Mouse (Mus musculus) midbrain, embryonic 13.5 days (tissue): ENCODE results near the gene Tcf7. TPM values are rescaled to one million over a fixed set of nuclear protein-coding genes. Genes with fewer than 3 reads are reported as not detected.
A peak's percentile ranks its signal among the peaks of the same experiment; 100 is the strongest.

ENCODE experiments used
- ATAC-seq: fragments of 200-750 bp; cut with Nextera tagmentation; 2 replicates; pipeline ENCODE4 v1.8.0; 2017; ENCODE audit warnings: mild to moderate bottlenecking, moderate TSS enrichment, moderate library complexity
- H3K27ac ChIP-seq: fragments of 300-500 bp; sonication (generic); 2 replicates; pipeline ENCODE4 v1.5.1; 2015; ENCODE audit warnings: inconsistent platforms, mild to moderate bottlenecking, moderate library complexity
- H3K27me3 ChIP-seq: fragments of 300-500 bp; sonication (generic); 2 replicates; pipeline ENCODE4 v1.6.1; 2015; ENCODE audit warnings: mild to moderate bottlenecking, inconsistent platforms
- H3K36me3 ChIP-seq: fragments of 300-500 bp; sonication (generic); 2 replicates; pipeline ENCODE4 v1.6.1; 2015; ENCODE audit warnings: mild to moderate bottlenecking, inconsistent platforms
- H3K4me1 ChIP-seq: fragments of 300-500 bp; sonication (generic); replicated peaks from 2 replicates; pipeline ENCODE4 v1.6.1; 2015; ENCODE audit warnings: inconsistent platforms
- H3K4me2 ChIP-seq: fragments of 300-500 bp; sonication (generic); replicated peaks from 2 replicates; pipeline ENCODE4 v1.6.1; 2015; ENCODE audit warnings: moderate library complexity, mild to moderate bottlenecking, inconsistent platforms
- H3K4me3 ChIP-seq: fragments of 300-500 bp; sonication (generic); replicated peaks from 2 replicates; pipeline ENCODE4 v1.5.1; 2015; ENCODE audit warnings: mild to moderate bottlenecking, inconsistent platforms
- H3K9ac ChIP-seq: fragments of 300-500 bp; sonication (generic); replicated peaks from 2 replicates; pipeline ENCODE4 v1.6.1; 2015; ENCODE audit warnings: mild to moderate bottlenecking, inconsistent platforms
- H3K9me3 ChIP-seq: fragments of 300-500 bp; sonication (generic); 2 replicates; pipeline ENCODE4 v1.6.1; 2016; ENCODE audit warnings: mild to moderate bottlenecking, inconsistent platforms
- WGBS: fragments of 180-500 bp; shearing (Covaris S2); methylation state at CpG from one replicate; pipeline ENCODE4 v1.1.7; 2015; 5-methylcytosine and 5-hydroxymethylcytosine counted together
- polyA plus RNA-seq: library from polyadenylated mRNA; unstranded; fragments of >200 nt; fragmentation: Nextera tagmentation; extraction: Ambion mirVana; gene quantifications from 2 replicates; pipeline ENCODE4 v1.2.1, GENCODE M21; 2015

Gene Tcf7
- polyA plus RNA-seq, 1 experiment from 2014 or later: 4.2 TPM

GRCm38 (mm10) chr11:52273183-52273941, 9.5 kb downstream of the Tcf7 start:
- WGBS: 81% methylated on average over 11 of the region's 11 CpGs

GRCm38 (mm10) chr11:52272619-52273018, 10.2 kb downstream of the Tcf7 start:
- Histone ChIP-seq H3K9me3 (no peaks in the 10 kb centered on the region), H3K4me3 (no peak overlapping the region)

More at GRCm38 (mm10) chr11:52273183-52273941, 9.5 kb downstream of the Tcf7 start:
- Histone ChIP-seq H3K4me3 (no peak overlapping the region), H3K4me1 (0 out of 2 replicates have a peak, but pooled peaks cover 7% of the 10 kb centered on the region), H3K27me3 (no peaks in the 10 kb centered on the region), H3K9ac (0 out of 2 replicates have a peak overlapping the region, but pooled peaks have one; percentile 6), H3K4me2 (no peak overlapping the region), H3K9me3 (no peaks in the 10 kb centered on the region), H3K36me3 (no peaks in the 10 kb centered on the region), H3K27ac (no peak overlapping the region)
- ATAC-seq: no peak

DNA sequence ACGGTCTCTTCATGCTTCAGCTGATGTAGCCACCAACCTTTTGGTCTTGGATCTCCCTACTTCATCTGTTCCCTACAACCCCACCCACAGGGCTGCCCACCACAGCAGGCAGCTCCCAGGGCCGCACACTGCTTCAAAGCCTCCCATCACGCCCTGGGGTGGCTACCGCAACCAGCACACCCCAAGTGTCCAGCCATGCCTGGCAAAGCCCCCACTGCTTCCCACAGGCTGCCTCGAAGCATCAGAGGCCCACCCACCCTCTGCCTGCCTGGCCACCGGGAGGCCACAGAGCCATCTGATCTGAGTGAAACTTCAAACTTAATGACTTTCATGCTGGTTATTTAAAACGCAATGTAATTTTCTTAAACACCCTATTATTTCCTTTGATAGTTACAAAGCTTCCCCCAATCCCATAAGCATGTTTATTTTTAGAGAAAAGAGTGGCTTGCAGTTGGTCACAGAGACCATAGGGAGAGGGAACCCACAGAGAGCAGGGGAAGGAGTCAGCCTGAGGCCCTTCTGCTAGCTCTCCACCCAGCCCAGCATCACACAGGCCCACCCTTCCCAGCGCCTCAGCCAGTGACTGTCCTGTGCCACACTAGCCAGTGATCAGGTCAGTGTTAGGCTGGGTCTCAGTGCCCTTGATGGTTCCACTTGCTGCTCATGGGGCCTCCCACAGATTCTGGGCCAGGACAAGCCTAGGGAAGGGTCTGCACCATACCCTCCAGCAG, 10.9 kb downstream of the Tcf7 start:
- 79% methylated on average over 8 of the region's 8 CpGs for WGBS
- Histone ChIP-seq H3K27ac (no peak overlapping the region), H3K4me1 (0 out of 2 replicates have a peak, but pooled peaks cover 7% of the 10 kb centered on the region), H3K36me3 (no peaks in the 10 kb centered on the region), H3K4me3 (no peak overlapping the region), H3K9ac (no peak overlapping the region), H3K9me3 (no peaks in the 10 kb centered on the region), H3K27me3 (no peaks in the 10 kb centered on the region), H3K4me2 (no peak overlapping the region)
- no peak for ATAC-seq

More at GRCm38 (mm10) chr11:52272619-52273018, 10.2 kb downstream of the Tcf7 start:
- no peak for ATAC-seq
- 74% methylated on average over 6 of the region's 6 CpGs for WGBS
- Histone ChIP-seq H3K27ac (no peak overlapping the region), H3K27me3 (no peaks in the 10 kb centered on the region), H3K4me1 (0 out of 2 replicates have a peak, but pooled peaks cover 7% of the 10 kb centered on the region), H3K36me3 (no peaks in the 10 kb centered on the region), H3K9ac (no peak overlapping the region), H3K4me2 (no peak overlapping the region)

GRCm38 (mm10) chr11:52269841-52270240, 13.0 kb downstream of the Tcf7 start:
- ATAC-seq: no peak
- H3K4me3 ChIP-seq: no peak overlapping the region
- H3K36me3 ChIP-seq: no peaks in the 10 kb centered on the region
- H3K9me3 ChIP-seq: no peaks in the 10 kb centered on the region
- 90% methylated on average over 6 of the region's 6 CpGs for WGBS
- no peak overlapping the region for H3K9ac ChIP-seq
- no peak overlapping the region for H3K4me2 ChIP-seq
- no peak overlapping the region for H3K27ac ChIP-seq
- 0 out of 2 replicates have a peak, but pooled peaks cover 7% of the 10 kb centered on the region for H3K4me1 ChIP-seq
- no peaks in the 10 kb centered on the region for H3K27me3 ChIP-seq

GRCm38 (mm10) chr11:52268104-52268835, 14.5 kb downstream of the Tcf7 start:
- H3K4me2 ChIP-seq: no peak overlapping the region
- no peaks in the 10 kb centered on the region for H3K36me3 ChIP-seq
- 0 out of 2 replicates have a peak, but pooled peaks cover 7% of the 10 kb centered on the region for H3K4me1 ChIP-seq
- no peaks in the 10 kb centered on the region for H3K27me3 ChIP-seq
- no peak overlapping the region for H3K4me3 ChIP-seq
- no peaks in the 10 kb centered on the region for H3K9me3 ChIP-seq
- no peak overlapping the region for H3K27ac ChIP-seq
- 0 out of 2 replicates have a peak overlapping the region, but pooled peaks have one; percentile 4 for H3K9ac ChIP-seq
- 73% methylated on average over 7 of the region's 7 CpGs for WGBS
- 0 out of 2 replicates have a peak, but pooled peaks have one; percentile 34 for ATAC-seq

- H3K27ac ChIP-seq: no peak overlapping the region
- no peak overlapping the region for H3K9ac ChIP-seq
- no peak for ATAC-seq
- H3K4me3 ChIP-seq: no peak overlapping the region
- no peaks in the 10 kb centered on the region for H3K9me3 ChIP-seq
- no peaks in the 10 kb centered on the region for H3K27me3 ChIP-seq
- 88% methylated on average over 5 of the region's 5 CpGs for WGBS
- no peak overlapping the region for H3K4me2 ChIP-seq
- H3K36me3 ChIP-seq: no peaks in the 10 kb centered on the region
- no peaks in the 10 kb centered on the region for H3K4me1 ChIP-seq
These were observed 15.5 kb downstream of the Tcf7 start for GRCm38 (mm10) chr11:52267271-52267670.

GRCm38 (mm10) chr11:52265616-52266307, 17.1 kb downstream of the Tcf7 start:
- 82% methylated on average over 12 of the region's 12 CpGs for WGBS
- Histone ChIP-seq H3K27ac (no peak overlapping the region), H3K27me3 (no peaks in the 10 kb centered on the region), H3K4me2 (no peak overlapping the region), H3K9me3 (no peaks in the 10 kb centered on the region), H3K36me3 (no peaks in the 10 kb centered on the region), H3K4me3 (no peak overlapping the region), H3K4me1 (no peaks in the 10 kb centered on the region), H3K9ac (no peak overlapping the region)
- no peak for ATAC-seq

GRCm38 (mm10) chr11:52264871-52265270, 17.9 kb downstream of the Tcf7 start:
- no peaks in the 10 kb centered on the region for H3K9me3 ChIP-seq
- no peak for ATAC-seq
- H3K27ac ChIP-seq: no peak overlapping the region
- no peak overlapping the region for H3K9ac ChIP-seq
- 80% methylated on average over 7 of the region's 7 CpGs for WGBS
- H3K4me1 ChIP-seq: no peaks in the 10 kb centered on the region
- no peak overlapping the region for H3K4me3 ChIP-seq
- H3K4me2 ChIP-seq: no peak overlapping the region
- H3K36me3 ChIP-seq: no peaks in the 10 kb centered on the region
- no peaks in the 10 kb centered on the region for H3K27me3 ChIP-seq

- 93% methylated on average over 11 of the region's 11 CpGs for WGBS
These were observed 20.5 kb downstream of the Tcf7 start for GRCm38 (mm10) chr11:52262338-52262737.

GRCm38 (mm10) chr11:52261937-52262336, 20.9 kb downstream of the Tcf7 start:
- WGBS: 60% methylated on average over 5 of the region's 5 CpGs
- ATAC-seq: no peak

More at GRCm38 (mm10) chr11:52262338-52262737, 20.5 kb downstream of the Tcf7 start:
- H3K27ac ChIP-seq: no peak overlapping the region
- no peak overlapping the region for H3K4me2 ChIP-seq
- no peak overlapping the region for H3K4me3 ChIP-seq
- no peaks in the 10 kb centered on the region for H3K4me1 ChIP-seq
- no peak overlapping the region for H3K9ac ChIP-seq
- no peaks in the 10 kb centered on the region for H3K27me3 ChIP-seq
- H3K36me3 ChIP-seq: no peaks in the 10 kb centered on the region
- H3K9me3 ChIP-seq: no peaks in the 10 kb centered on the region
- no peak for ATAC-seq

GRCm38 (mm10) chr11:52260878-52261277, 21.9 kb downstream of the Tcf7 start:
- Histone ChIP-seq H3K4me3 (no peak overlapping the region), H3K36me3 (peaks cover 3% of the 10 kb centered on the region; the same call in 1 of the 2 replicates), H3K27ac (no peak overlapping the region), H3K9ac (no peak overlapping the region), H3K27me3 (no peaks in the 10 kb centered on the region), H3K4me2 (no peak overlapping the region), H3K9me3 (no peaks in the 10 kb centered on the region), H3K4me1 (no peaks in the 10 kb centered on the region)
- no peak for ATAC-seq
- WGBS: 53% methylated on average over 4 of the region's 4 CpGs

More at GRCm38 (mm10) chr11:52261937-52262336, 20.9 kb downstream of the Tcf7 start:
- Histone ChIP-seq H3K4me2 (no peak overlapping the region), H3K9ac (no peak overlapping the region), H3K27me3 (no peaks in the 10 kb centered on the region), H3K4me3 (no peak overlapping the region), H3K4me1 (no peaks in the 10 kb centered on the region), H3K36me3 (no peaks in the 10 kb centered on the region), H3K9me3 (no peaks in the 10 kb centered on the region), H3K27ac (no peak overlapping the region)
